Mouse (Mus musculus): ENCODE data around the gene 1700022I11Rik. TPM values are rescaled to one million over a fixed set of nuclear protein-coding genes. Genes with fewer than 3 reads are reported as not detected.
"Not testable (repeated sequence)": the region's sequence is repeated elsewhere in the genome, so short reads cannot be mapped to it uniquely, and the experiment has no call there.

Gene 1700022I11Rik
- total RNA-seq, 2 experiments from 2014 or later, result not detected

GRCm38 (mm10) chr4:42951206-42952195 is 17.9 kb upstream of the 1700022I11Rik start:
- DNase-seq (ENCODE audit: low spot score in 2 of 2), result no peak

- DNase-seq (ENCODE audit: low spot score in 2 of 2), result peak in 1 of 2 experiments; percentile 34
Observed at GRCm38 (mm10) chr4:42952563-42952962, 16.8 kb upstream of the 1700022I11Rik start.

GRCm38 (mm10) chr4:42953435-42954094 is 15.8 kb upstream of the 1700022I11Rik start:
- DNase-seq (ENCODE audit: low spot score in 2 of 2), result peak; percentile 40 to 65

- peak; percentile 71 to 77 for DNase-seq (ENCODE audit: low spot score in 2 of 2)
Observed at GRCm38 (mm10) chr4:42954297-42954696, 15.1 kb upstream of the 1700022I11Rik start.

GRCm38 (mm10) chr4:42955200-42955599 is 14.2 kb upstream of the 1700022I11Rik start:
- DNase-seq (ENCODE audit: low spot score in 2 of 2), result no peak

GRCm38 (mm10) chr4:42956581-42956980 is 12.8 kb upstream of the 1700022I11Rik start:
- DNase-seq (ENCODE audit: low spot score in 2 of 2), result no peak

GRCm38 (mm10) chr4:42957306-42957705 is 12.1 kb upstream of the 1700022I11Rik start:
- DNase-seq (ENCODE audit: low spot score in 2 of 2), result no peak

GRCm38 (mm10) chr4:42957979-42958378 is 11.4 kb upstream of the 1700022I11Rik start:
- DNase-seq (ENCODE audit: low spot score in 2 of 2), result no peak

GRCm38 (mm10) chr4:42958942-42959341 is 10.5 kb upstream of the 1700022I11Rik start:
- no peak for DNase-seq (ENCODE audit: low spot score in 2 of 2)

- DNase-seq (ENCODE audit: low spot score in 2 of 2), result no peak
Observed at GRCm38 (mm10) chr4:42959382-42959781, 10.0 kb upstream of the 1700022I11Rik start.

- peak in 1 of 2 experiments; percentile 52 for DNase-seq (ENCODE audit: low spot score in 2 of 2)
Observed at GRCm38 (mm10) chr4:42961592-42961991, 7.8 kb upstream of the 1700022I11Rik start.

- DNase-seq (ENCODE audit: low spot score in 2 of 2), result no peak
Observed at GRCm38 (mm10) chr4:42963480-42963879, 5.9 kb upstream of the 1700022I11Rik start.

- DNase-seq (ENCODE audit: low spot score in 2 of 2), result no peak
Observed at GRCm38 (mm10) chr4:42965039-42965719, 4.2 kb upstream of the 1700022I11Rik start.

GRCm38 (mm10) chr4:42972952-42973351 is 3.5 kb downstream of the 1700022I11Rik start:
- no peak for DNase-seq (ENCODE audit: low spot score in 2 of 2)

- DNase-seq (ENCODE audit: low spot score in 2 of 2), result no peak
Observed at GRCm38 (mm10) chr4:42973868-42974267, 4.5 kb downstream of the 1700022I11Rik start.

GRCm38 (mm10) chr4:42978062-42978461 is 8.7 kb downstream of the 1700022I11Rik start:
- no peak for DNase-seq (ENCODE audit: low spot score in 2 of 2)

GRCm38 (mm10) chr4:42980467-42980866 is 11.1 kb downstream of the 1700022I11Rik start:
- not testable (repeated sequence) for DNase-seq (ENCODE audit: low spot score in 2 of 2)

- DNase-seq (ENCODE audit: low spot score in 2 of 2), result no peak
Observed at GRCm38 (mm10) chr4:42988296-42988695, 18.9 kb downstream of the 1700022I11Rik start.

GRCm38 (mm10) chr4:42998022-42998421 is 28.6 kb downstream of the 1700022I11Rik start:
- no peak for DNase-seq (ENCODE audit: low spot score in 2 of 2)

GRCm38 (mm10) chr4:42999451-43000140 is 30.2 kb downstream of the 1700022I11Rik start:
- peak; percentile 53 to 73 for DNase-seq (ENCODE audit: low spot score in 2 of 2)

All from gastrocnemius, postnatal 4 days (tissue).